Mouse (Mus musculus) CH12.LX (cell line): ENCODE data around the gene Nsdhl.

Experiments used
- CTCF ChIP-seq, 2 experiments: IDR thresholded peaks in 1 of 2; conservative IDR thresholded peaks in 1 of 2; 2 replicates each; pipeline ENCODE4 v1.5.1; 2011 to 2012; ENCODE audit warnings: low read depth in 2 of 2, low read length in 2 of 2, improper control_type of control experiment in 1 of 2, inconsistent platforms in 1 of 2, mild to moderate bottlenecking in 1 of 2, moderate library complexity in 1 of 2
- EP300 ChIP-seq: IDR thresholded peaks from 2 replicates; pipeline ENCODE4 v1.6.1; 2011; ENCODE audit warnings: low read length, improper control_type of control experiment
- GABPA ChIP-seq: IDR thresholded peaks from 2 replicates; pipeline ENCODE4 v1.6.1; 2012; ENCODE audit warnings: low read depth, low read length, improper control_type of control experiment, inconsistent platforms; ENCODE audit not compliant: insufficient replicate concordance
- JUND ChIP-seq: conservative IDR thresholded peaks from 2 replicates; pipeline ENCODE4 v1.6.1; 2011; ENCODE audit warnings: low read depth, low read length, improper control_type of control experiment
- KAT2A ChIP-seq: IDR thresholded peaks from 2 replicates; pipeline ENCODE4 v1.6.1; 2012; ENCODE audit warnings: low read length, improper control_type of control experiment, inconsistent platforms; ENCODE audit not compliant: insufficient replicate concordance
- MAX ChIP-seq: IDR thresholded peaks from 2 replicates; pipeline ENCODE4 v1.6.1; 2011; ENCODE audit warnings: low read length, improper control_type of control experiment
- MAZ ChIP-seq: IDR thresholded peaks from 2 replicates; pipeline ENCODE4 v1.6.1; 2012; ENCODE audit warnings: low read depth, mild to moderate bottlenecking, inconsistent platforms, low read length, improper control_type of control experiment, moderate library complexity
- PAX5 ChIP-seq: IDR thresholded peaks from 2 replicates; pipeline ENCODE4 v1.6.1; 2012; ENCODE audit warnings: low read length, inconsistent platforms, mixed read lengths
- POLR2A ChIP-seq: IDR thresholded peaks from 2 replicates; pipeline ENCODE4 v1.6.1; 2011; ENCODE audit warnings: low read depth, mild to moderate bottlenecking, improper control_type of control experiment, low read length
- SIN3A ChIP-seq: IDR thresholded peaks from 2 replicates; pipeline ENCODE4 v1.6.1; 2012; ENCODE audit warnings: low read length, improper control_type of control experiment, inconsistent platforms
- SMC3 ChIP-seq: IDR thresholded peaks from 2 replicates; pipeline ENCODE4 v1.6.1; 2011; ENCODE audit warnings: low read depth, low read length, improper control_type of control experiment
- USF1 ChIP-seq: IDR thresholded peaks from 2 replicates; pipeline ENCODE4 v1.6.1; 2014; ENCODE audit warnings: low read depth, mild to moderate bottlenecking, inconsistent platforms, low read length, improper control_type of control experiment
- USF2 ChIP-seq: conservative IDR thresholded peaks from 2 replicates; pipeline ENCODE4 v1.6.1; 2011; ENCODE audit warnings: low read depth, low read length, improper control_type of control experiment
- ZKSCAN1 ChIP-seq: IDR thresholded peaks from 2 replicates; pipeline ENCODE4 v1.6.1; 2012; ENCODE audit warnings: low read depth, inconsistent platforms, low read length, improper control_type of control experiment, borderline replicate concordance

DNA sequence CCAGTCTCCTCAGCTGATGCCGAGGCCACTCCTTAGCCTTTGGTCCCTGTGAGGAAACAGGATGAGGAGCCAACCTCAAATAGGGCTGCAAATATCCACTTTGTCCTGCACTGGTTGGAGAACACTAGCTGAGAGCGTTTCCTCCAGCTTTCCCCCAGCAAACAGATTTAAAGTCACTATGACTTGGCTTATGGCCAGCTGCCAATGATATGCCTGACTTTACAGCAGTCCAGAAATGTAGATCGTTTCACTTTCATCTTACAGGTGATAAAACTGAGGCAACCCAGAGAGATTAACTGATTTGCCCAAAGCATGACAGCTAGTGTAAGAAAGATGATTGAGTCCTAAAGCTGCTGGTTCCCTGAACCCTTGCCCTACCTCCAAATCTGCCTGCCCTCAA is 77.2 kb downstream of the Nsdhl start:
- TF ChIP-seq MAZ (no peak), POLR2A (no peak), JUND (no peak), USF2 (no peak), GABPA (no peak), CTCF (conservative IDR thresholded peaks at IDR 0.05 in 1 of 2, IDR thresholded peaks at IDR 0.05 in 1 of 2; ENCODE audit: low read depth in 2 of 2, low read length in 2 of 2) (no peak), MAX (no peak), PAX5 (no peak), USF1 (no peak), ZKSCAN1 (no peak), SMC3 (no peak), KAT2A (no peak), SIN3A (no peak), EP300 (no peak)
